Mouse (Mus musculus) bone marrow macrophage, adult 2 months (primary cell): ENCODE results near the gene Slc25a22.

Experiments used
- CTCF ChIP-seq: IDR thresholded peaks from 2 replicates; pipeline ENCODE4 v1.5.1; 2012; ENCODE audit warnings: low read depth, mild to moderate bottlenecking, low read length, moderate library complexity
- POLR2A ChIP-seq: IDR thresholded peaks from 2 replicates; pipeline ENCODE4 v1.6.1; 2012; ENCODE audit warnings: mild to moderate bottlenecking, low read depth, low read length, borderline replicate concordance

DNA sequence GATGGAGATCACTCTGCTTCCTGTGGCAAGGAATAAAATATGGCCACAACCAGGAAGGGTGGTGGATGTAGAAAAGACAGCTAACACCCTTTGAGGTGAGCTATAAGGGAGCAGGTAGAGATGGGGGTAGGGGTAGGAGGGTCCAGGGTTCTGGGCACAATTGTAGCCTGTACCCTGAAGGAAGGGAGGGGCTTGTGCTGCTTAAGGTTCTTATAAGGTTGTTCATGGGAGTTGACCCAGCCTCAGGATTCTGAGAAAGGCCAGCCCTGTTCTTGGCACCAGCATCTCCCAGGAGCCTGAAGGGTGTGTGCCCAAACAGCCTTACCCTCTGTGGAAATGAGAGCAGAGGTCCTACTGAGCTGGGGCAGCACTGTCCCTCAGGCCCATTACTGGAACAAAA lies 14.2 kb upstream of the Slc25a22 start:
- TF ChIP-seq CTCF (no peak), POLR2A (no peak)
